Mouse (Mus musculus) kidney, adult 8-10 months (tissue): ENCODE results near the gene Ddx6.
"Not testable (repeated sequence)": the region's sequence is repeated elsewhere in the genome, so short reads cannot be mapped to it uniquely, and the experiment has no call there.

ENCODE experiments used
- DNase-seq, 2 experiments: peaks; one replicate each; pipeline ENCODE4 v3.0.0; 2022

Gene Ddx6

DNA sequence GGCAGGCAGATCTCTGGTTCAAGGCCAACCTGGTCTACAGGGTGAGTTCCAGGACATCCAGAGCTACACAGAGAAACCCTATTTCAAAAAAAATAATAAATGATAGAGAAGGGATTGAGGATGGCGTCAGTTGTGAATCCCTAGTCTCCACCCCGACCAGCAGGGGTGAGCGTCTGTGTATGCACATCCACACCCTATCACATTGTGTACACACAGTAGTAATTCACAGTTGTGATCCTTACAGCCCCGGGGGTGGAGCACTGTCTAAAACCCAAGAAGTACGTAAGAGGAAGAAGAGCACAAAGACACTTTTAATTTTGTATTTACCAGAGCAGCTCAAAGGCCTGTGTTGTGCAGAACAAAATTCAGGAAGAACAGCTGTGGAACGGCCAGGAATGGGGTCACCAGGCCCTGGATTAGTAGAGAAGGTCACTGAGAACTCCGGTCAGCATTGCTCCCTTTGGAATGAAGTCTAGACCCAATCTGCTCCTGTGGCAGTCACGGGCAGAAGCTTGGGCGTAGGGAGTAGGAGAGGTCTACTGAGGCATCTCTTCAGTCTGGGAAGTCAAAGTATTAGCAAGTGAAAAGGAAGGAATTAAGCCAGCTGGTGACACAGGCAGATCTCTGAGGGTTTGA is 9.7 kb upstream of the Ddx6 start:
- DNase-seq = peak in 1 of 2 experiments; percentile 31

GRCm38 (mm10) chr9:44595537-44595930 is 9.2 kb upstream of the Ddx6 start:
- no peak for DNase-seq

GRCm38 (mm10) chr9:44597742-44598141 is 7.0 kb upstream of the Ddx6 start:
- DNase-seq = no peak

- DNase-seq = peak; percentile 54 to 62
Measured at GRCm38 (mm10) chr9:44598899-44599495, 5.7 kb upstream of the Ddx6 start.

- DNase-seq = no peak
Measured at GRCm38 (mm10) chr9:44599616-44600015, 5.1 kb upstream of the Ddx6 start.

DNA sequence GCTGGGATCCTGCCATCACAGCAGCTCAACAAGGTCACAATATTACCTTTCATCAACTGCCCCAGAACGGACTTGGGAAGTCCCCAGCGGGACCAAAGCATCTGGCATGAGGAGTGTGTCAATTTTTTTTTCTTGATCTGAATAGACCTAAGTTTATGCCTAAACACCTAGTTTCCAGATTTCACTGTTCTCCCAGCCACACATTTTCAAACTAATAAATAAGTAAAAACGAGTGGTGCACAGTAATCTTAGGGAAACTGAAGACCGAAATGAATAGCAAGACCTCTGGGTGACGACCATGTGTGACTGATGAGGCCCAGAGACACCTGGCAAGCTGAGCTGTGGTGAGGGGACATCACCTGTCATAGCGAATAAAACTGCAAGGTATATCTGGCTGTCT is 3.9 kb upstream of the Ddx6 start:
- no peak for DNase-seq

GRCm38 (mm10) chr9:44602766-44603165 is 1.9 kb upstream of the Ddx6 start:
- DNase-seq = no peak

GRCm38 (mm10) chr9:44603454-44604289 is 1.0 kb upstream of the Ddx6 start:
- peak; percentile 57 to 73 for DNase-seq

GRCm38 (mm10) chr9:44604290-44604778 is 358 bp upstream of the Ddx6 start:
- DNase-seq = peak; percentile 69 to 72

- no peak for DNase-seq
Measured at GRCm38 (mm10) chr9:44605616-44606165, 999 bp downstream of the Ddx6 start.

- no peak for DNase-seq
Measured at GRCm38 (mm10) chr9:44606646-44607045, 2.0 kb downstream of the Ddx6 start.

- no peak for DNase-seq
Measured at GRCm38 (mm10) chr9:44607306-44607705, 2.6 kb downstream of the Ddx6 start.

DNA sequence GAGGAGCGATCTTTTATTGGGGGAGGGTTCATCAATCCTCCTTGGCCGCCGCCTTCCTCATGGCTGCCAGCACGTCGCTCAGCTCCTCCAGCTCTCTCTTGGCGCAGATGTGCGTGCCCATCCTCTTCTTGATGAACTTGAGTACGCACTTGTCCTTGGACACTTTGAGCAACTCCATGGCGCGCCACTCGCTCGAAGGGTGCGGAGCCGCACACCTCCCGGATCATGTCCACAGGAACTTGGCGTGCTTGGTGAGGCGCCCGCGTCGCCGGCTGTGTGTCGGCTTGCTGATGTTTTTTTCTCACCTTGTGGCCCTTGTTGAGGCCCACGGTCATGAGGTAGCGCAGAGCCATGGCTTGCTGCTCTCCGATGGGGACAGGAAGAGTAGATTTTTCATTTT is 5.7 kb downstream of the Ddx6 start:
- DNase-seq = no peak

GRCm38 (mm10) chr9:44613081-44613480 is 8.4 kb downstream of the Ddx6 start:
- DNase-seq = not testable (repeated sequence)

GRCm38 (mm10) chr9:44621114-44621513 is 16.4 kb downstream of the Ddx6 start:
- DNase-seq = no peak

DNA sequence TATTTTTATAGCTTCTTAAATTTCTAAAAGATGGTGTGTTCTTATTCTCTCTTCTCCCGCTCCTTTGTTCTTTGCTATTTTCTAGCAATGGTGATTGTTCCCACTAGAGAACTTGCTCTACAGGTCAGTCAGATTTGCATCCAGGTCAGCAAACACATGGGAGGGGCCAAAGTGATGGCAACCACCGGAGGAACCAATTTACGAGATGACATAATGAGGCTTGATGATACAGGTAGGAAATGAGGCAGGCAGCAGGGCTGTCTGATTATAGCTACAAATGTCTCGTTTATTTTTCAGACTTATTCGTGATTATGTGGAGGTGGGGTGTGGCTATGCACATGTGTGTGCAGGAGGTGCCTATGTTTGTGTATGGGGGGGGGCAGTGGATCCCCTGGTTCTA is 19.7 kb downstream of the Ddx6 start:
- no peak for DNase-seq

- DNase-seq = no peak
Measured at GRCm38 (mm10) chr9:44626268-44626667, 21.6 kb downstream of the Ddx6 start.

DNA sequence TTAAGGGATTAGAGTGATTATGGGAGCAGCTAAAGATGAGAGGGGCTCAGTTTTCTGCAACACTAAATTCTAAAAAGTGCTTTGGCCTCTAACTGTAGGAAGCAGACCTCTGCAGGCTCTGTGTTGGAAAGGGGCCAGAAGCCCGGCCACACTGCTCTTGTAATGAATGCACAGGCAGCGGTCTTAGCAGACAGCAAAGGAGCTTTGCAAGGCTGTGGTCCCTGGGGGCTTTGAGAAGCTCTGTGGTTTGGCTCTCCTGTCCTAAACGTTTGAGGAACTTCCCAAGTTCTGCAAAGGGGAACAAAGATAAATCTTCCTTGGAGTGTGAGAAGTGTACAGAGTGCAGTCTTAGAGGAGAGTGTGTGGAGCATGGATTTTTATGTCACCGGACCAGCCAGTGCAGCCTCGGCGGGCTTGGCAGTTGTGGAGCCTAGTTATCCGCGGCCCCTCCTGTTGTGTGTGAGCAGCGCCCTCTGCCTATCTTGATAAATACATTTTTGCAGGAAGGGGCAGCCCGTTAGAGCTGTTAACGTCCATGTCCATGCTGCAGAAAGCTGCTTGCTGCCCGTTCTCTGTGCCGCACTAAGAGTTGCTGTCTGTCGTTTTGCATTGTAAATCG is 33.0 kb downstream of the Ddx6 start:
- peak; percentile 23 to 31 for DNase-seq

DNA sequence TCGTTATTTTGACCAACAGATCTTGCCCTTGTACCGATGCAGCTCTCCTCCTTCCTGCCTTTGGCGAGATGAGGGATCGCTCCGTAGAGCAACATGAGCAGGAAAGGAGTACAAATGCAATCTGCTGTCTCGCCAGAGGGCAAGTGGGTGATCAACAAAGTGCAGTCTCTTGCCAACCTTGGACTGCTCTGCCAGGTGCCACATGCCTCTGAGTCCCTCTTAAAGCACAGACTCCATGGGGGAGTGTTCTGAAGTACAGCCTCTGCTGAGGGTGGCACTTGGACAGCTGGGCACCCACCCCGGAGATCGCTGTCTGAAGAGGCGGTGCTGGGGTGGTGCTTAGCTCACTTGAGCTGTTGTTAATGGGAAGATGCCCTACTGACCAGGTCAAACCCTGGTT is 34.0 kb downstream of the Ddx6 start:
- peak; percentile 30 to 50 for DNase-seq

GRCm38 (mm10) chr9:44640028-44640427 is 35.3 kb downstream of the Ddx6 start:
- DNase-seq = not testable (repeated sequence)

DNA sequence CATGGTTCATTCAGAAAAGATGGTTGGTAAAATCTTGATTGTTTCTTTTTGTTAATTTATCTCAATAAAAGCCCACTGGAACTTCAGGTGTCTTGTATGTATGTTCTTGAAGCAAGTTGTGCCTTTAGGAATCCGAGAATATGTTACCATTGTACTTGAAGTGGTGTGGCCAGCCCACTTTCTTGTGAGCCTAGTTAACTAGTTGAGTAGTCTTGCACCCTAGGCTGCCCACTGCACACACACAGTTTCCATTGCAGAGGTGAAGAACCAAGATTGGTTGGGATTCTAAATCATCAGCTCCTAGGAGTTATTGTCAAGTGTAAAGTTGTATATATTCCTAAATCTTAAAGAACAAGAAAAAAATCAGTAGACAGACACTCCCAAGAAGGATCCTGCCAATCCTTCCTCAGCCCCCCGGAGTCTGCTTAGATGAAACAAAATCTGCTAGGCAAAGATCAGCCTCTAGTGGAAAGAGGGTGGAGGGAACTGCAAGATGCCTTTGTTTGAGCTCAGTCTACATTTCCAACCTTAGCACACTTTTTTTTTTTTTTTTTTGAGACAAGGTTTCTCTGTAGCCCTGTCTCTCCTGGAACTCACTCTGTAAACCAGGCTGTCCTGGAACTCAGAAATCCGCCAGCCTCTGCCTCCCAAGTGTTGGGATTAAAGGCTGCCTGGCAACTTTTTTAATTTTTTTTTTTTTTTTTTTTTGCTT is 36.1 kb downstream of the Ddx6 start:
- DNase-seq = no peak

GRCm38 (mm10) chr9:44641616-44642015 is 36.9 kb downstream of the Ddx6 start:
- no peak for DNase-seq
